Mouse (Mus musculus) stomach, embryonic 15.5 days (tissue): Measurements from ENCODE around the gene Retn. TPM values are rescaled to one million over a fixed set of nuclear protein-coding genes. Genes with fewer than 3 reads are reported as not detected.

Experiments used
- ATAC-seq: fragments of 200-750 bp; cut with Nextera tagmentation; 2 replicates; pipeline ENCODE4 v1.8.0; 2017; ENCODE audit warnings: low read depth, moderate number of reproducible peaks, moderate TSS enrichment; ENCODE audit not compliant: insufficient read depth, low FRiP score
- H3K27ac ChIP-seq: fragments of 300-500 bp; sonication (generic); 2 replicates; pipeline ENCODE4 v1.5.1; 2015; ENCODE audit warnings: mild to moderate bottlenecking, inconsistent platforms
- H3K27me3 ChIP-seq: fragments of 300-500 bp; sonication (generic); replicated peaks from 2 replicates; pipeline ENCODE4 v1.6.1; 2015; ENCODE audit warnings: inconsistent platforms
- H3K36me3 ChIP-seq: fragments of 300-500 bp; sonication (generic); 2 replicates; pipeline ENCODE4 v1.6.1; 2015; ENCODE audit warnings: inconsistent platforms
- H3K4me1 ChIP-seq: fragments of 300-500 bp; sonication (generic); 2 replicates; pipeline ENCODE4 v1.6.1; 2015; ENCODE audit warnings: inconsistent platforms
- H3K4me2 ChIP-seq: fragments of 300-500 bp; sonication (generic); 2 replicates; pipeline ENCODE4 v1.6.1; 2015; ENCODE audit warnings: mild to moderate bottlenecking, inconsistent platforms
- H3K4me3 ChIP-seq: fragments of 300-500 bp; sonication (generic); replicated peaks from 2 replicates; pipeline ENCODE4 v1.5.1; 2015; ENCODE audit warnings: inconsistent platforms
- H3K9ac ChIP-seq: fragments of 300-500 bp; sonication (generic); 2 replicates; pipeline ENCODE4 v1.6.1; 2015; ENCODE audit warnings: inconsistent platforms
- H3K9me3 ChIP-seq: fragments of 300-500 bp; sonication (generic); 2 replicates; pipeline ENCODE4 v1.6.1; 2016; ENCODE audit warnings: inconsistent platforms
- WGBS: fragments of 180-500 bp; shearing (Covaris S2); methylation state at CpG from one replicate; pipeline ENCODE4 v1.1.7; 2015; 5-methylcytosine and 5-hydroxymethylcytosine counted together
- polyA plus RNA-seq: library from polyadenylated mRNA; unstranded; fragments of >200 nt; fragmentation: Nextera tagmentation; extraction: Ambion mirVana; gene quantifications from 2 replicates; pipeline ENCODE4 v1.2.1, GENCODE M21; 2015

Retn gene
- polyA plus RNA-seq, 1 experiment from 2014 or later, result 0.15 TPM

GRCm38 (mm10) chr8:3631478-3631875, 24.1 kb upstream of the Retn start:
- no peaks in the 10 kb centered on the region for H3K9me3 ChIP-seq
- H3K27ac ChIP-seq, result no peak overlapping the region
- H3K9ac ChIP-seq, result peak overlapping the region; percentile 48; the same call in 1 of the 2 replicates
- 11% methylated on average over 8 of the region's 8 CpGs for WGBS
- peak overlapping the region; percentile 76 for H3K4me2 ChIP-seq
- H3K4me1 ChIP-seq, result peaks cover 11% of the 10 kb centered on the region
- H3K4me3 ChIP-seq, result peak overlapping the region; percentile 66
- ATAC-seq, result peak; percentile 38; the same call in 1 of the 2 replicates
- 0 out of 2 replicates have a peak, but pooled peaks cover 6% of the 10 kb centered on the region for H3K27me3 ChIP-seq
- peaks cover 14% of the 10 kb centered on the region; the same call in 1 of the 2 replicates for H3K36me3 ChIP-seq

- Histone ChIP-seq H3K4me3 (no peak overlapping the region), H3K4me2 (no peak overlapping the region), H3K4me1 (no peaks in the 10 kb centered on the region), H3K27me3 (no peaks in the 10 kb centered on the region), H3K27ac (no peak overlapping the region), H3K9ac (no peak overlapping the region), H3K36me3 (no peaks in the 10 kb centered on the region), H3K9me3 (no peaks in the 10 kb centered on the region)
- 23% methylated on average over 5 of the region's 5 CpGs for WGBS
- ATAC-seq, result peak; percentile 80
Observed at GRCm38 (mm10) chr8:3645804-3646203, 9.8 kb upstream of the Retn start.

- H3K27ac ChIP-seq, result no peak overlapping the region
- no peaks in the 10 kb centered on the region for H3K27me3 ChIP-seq
- 78% methylated on average over 6 of the region's 6 CpGs for WGBS
- H3K36me3 ChIP-seq, result no peaks in the 10 kb centered on the region
- H3K4me1 ChIP-seq, result no peaks in the 10 kb centered on the region
- H3K9ac ChIP-seq, result no peak overlapping the region
- no peaks in the 10 kb centered on the region for H3K9me3 ChIP-seq
- no peak for ATAC-seq
- no peak overlapping the region for H3K4me3 ChIP-seq
- no peak overlapping the region for H3K4me2 ChIP-seq
Observed at GRCm38 (mm10) chr8:3646824-3647531, 8.6 kb upstream of the Retn start.

- no peak overlapping the region for H3K9ac ChIP-seq
- no peak overlapping the region for H3K4me3 ChIP-seq
- no peaks in the 10 kb centered on the region for H3K27me3 ChIP-seq
- ATAC-seq, result no peak
- no peak overlapping the region for H3K4me2 ChIP-seq
- H3K9me3 ChIP-seq, result no peaks in the 10 kb centered on the region
- H3K27ac ChIP-seq, result no peak overlapping the region
- H3K36me3 ChIP-seq, result no peaks in the 10 kb centered on the region
- H3K4me1 ChIP-seq, result no peaks in the 10 kb centered on the region
- WGBS, result 71% methylated on average over 4 of the region's 4 CpGs
Observed at GRCm38 (mm10) chr8:3647561-3647960, 8.0 kb upstream of the Retn start.

- 69% methylated on average over 2 of the region's 2 CpGs for WGBS
- Histone ChIP-seq H3K36me3 (no peaks in the 10 kb centered on the region), H3K9me3 (no peaks in the 10 kb centered on the region), H3K4me2 (no peak overlapping the region), H3K9ac (no peak overlapping the region), H3K4me3 (no peak overlapping the region), H3K4me1 (no peaks in the 10 kb centered on the region), H3K27ac (no peak overlapping the region), H3K27me3 (no peaks in the 10 kb centered on the region)
- ATAC-seq, result no peak
Observed at GRCm38 (mm10) chr8:3648268-3648667, 7.3 kb upstream of the Retn start.

GRCm38 (mm10) chr8:3648990-3649389, 6.6 kb upstream of the Retn start:
- WGBS, result 41% methylated on average over 1 of the region's 1 CpGs
- Histone ChIP-seq H3K4me3 (no peak overlapping the region), H3K27ac (no peak overlapping the region), H3K9me3 (no peaks in the 10 kb centered on the region), H3K27me3 (no peaks in the 10 kb centered on the region), H3K36me3 (no peaks in the 10 kb centered on the region), H3K4me2 (peak overlapping the region; percentile 6; the same call in 1 of the 2 replicates), H3K9ac (no peak overlapping the region), H3K4me1 (no peaks in the 10 kb centered on the region)
- ATAC-seq, result no peak

- H3K9me3 ChIP-seq, result no peaks in the 10 kb centered on the region
- H3K27me3 ChIP-seq, result no peaks in the 10 kb centered on the region
- no peak overlapping the region for H3K4me2 ChIP-seq
- ATAC-seq, result no peak
- no peaks in the 10 kb centered on the region for H3K4me1 ChIP-seq
- H3K36me3 ChIP-seq, result no peaks in the 10 kb centered on the region
- no peak overlapping the region for H3K4me3 ChIP-seq
- 64% methylated on average over 3 of the region's 3 CpGs for WGBS
- no peak overlapping the region for H3K9ac ChIP-seq
- H3K27ac ChIP-seq, result no peak overlapping the region
Observed at GRCm38 (mm10) chr8:3652845-3653244, 2.7 kb upstream of the Retn start.

- Histone ChIP-seq H3K9me3 (no peaks in the 10 kb centered on the region), H3K4me3 (no peak overlapping the region), H3K27ac (no peak overlapping the region), H3K4me1 (no peaks in the 10 kb centered on the region), H3K27me3 (no peaks in the 10 kb centered on the region), H3K36me3 (no peaks in the 10 kb centered on the region), H3K9ac (no peak overlapping the region), H3K4me2 (no peak overlapping the region)
- WGBS, result 66% methylated on average over 11 of the region's 11 CpGs
- no peak for ATAC-seq
Observed at GRCm38 (mm10) chr8:3654726-3655508, 653 bp upstream of the Retn start.

- no peak overlapping the region for H3K4me3 ChIP-seq
- no peak overlapping the region for H3K4me2 ChIP-seq
- H3K4me1 ChIP-seq, result no peaks in the 10 kb centered on the region
- no peaks in the 10 kb centered on the region for H3K27me3 ChIP-seq
- 21% methylated on average over 7 of the region's 7 CpGs for WGBS
- no peak for ATAC-seq
- H3K9ac ChIP-seq, result no peak overlapping the region
- H3K36me3 ChIP-seq, result no peaks in the 10 kb centered on the region
- no peak overlapping the region for H3K27ac ChIP-seq
- no peaks in the 10 kb centered on the region for H3K9me3 ChIP-seq
Observed at GRCm38 (mm10) chr8:3656725-3657381, 1.3 kb downstream of the Retn start.

- no peak; the same call in 1 of the 2 replicates for ATAC-seq
- Histone ChIP-seq H3K4me2 (no peak overlapping the region), H3K36me3 (no peaks in the 10 kb centered on the region), H3K9me3 (no peaks in the 10 kb centered on the region), H3K4me3 (no peak overlapping the region), H3K9ac (no peak overlapping the region), H3K27me3 (no peaks in the 10 kb centered on the region), H3K4me1 (no peaks in the 10 kb centered on the region), H3K27ac (no peak overlapping the region)
- 73% methylated on average over 8 of the region's 8 CpGs for WGBS
Observed at GRCm38 (mm10) chr8:3660889-3661288, 5.3 kb downstream of the Retn start.

GRCm38 (mm10) chr8:3664405-3664804, 8.8 kb downstream of the Retn start:
- H3K9ac ChIP-seq, result no peak overlapping the region
- H3K36me3 ChIP-seq, result no peaks in the 10 kb centered on the region
- H3K4me1 ChIP-seq, result no peaks in the 10 kb centered on the region
- no peak overlapping the region for H3K4me3 ChIP-seq
- H3K9me3 ChIP-seq, result no peaks in the 10 kb centered on the region
- H3K27me3 ChIP-seq, result no peaks in the 10 kb centered on the region
- 56% methylated on average over 5 of the region's 5 CpGs for WGBS
- H3K4me2 ChIP-seq, result no peak overlapping the region
- no peak for ATAC-seq
- no peak overlapping the region for H3K27ac ChIP-seq

GRCm38 (mm10) chr8:3665507-3665906, 9.9 kb downstream of the Retn start, which contains the start of gene Mcemp1:
Gene Mcemp1, plus strand, starts transcription at chr8:3665754.
- Histone ChIP-seq H3K27me3 (no peaks in the 10 kb centered on the region), H3K4me3 (no peak within 1 kb of the TSS), H3K9ac (no peak within 1 kb of the TSS), H3K9me3 (no peaks in the 10 kb centered on the region), H3K27ac (no peak within 1 kb of the TSS; the same call in 1 of the 2 replicates), H3K4me1 (no peaks in the 10 kb centered on the region), H3K36me3 (no peaks in the 10 kb centered on the region), H3K4me2 (no peak within 1 kb of the TSS)
- ATAC-seq, result no peak
- WGBS, result 69% methylated on average over 6 of the region's 6 CpGs
